Mouse (Mus musculus) retina, postnatal 7 days (tissue): ENCODE measurements around the gene Huwe1.

Source experiments
- DNase-seq: peaks from one replicate; pipeline ENCODE4 v3.0.0-alpha.2; 2012; ENCODE audit warnings: low read depth, low spot score

The Huwe1 gene

DNA sequence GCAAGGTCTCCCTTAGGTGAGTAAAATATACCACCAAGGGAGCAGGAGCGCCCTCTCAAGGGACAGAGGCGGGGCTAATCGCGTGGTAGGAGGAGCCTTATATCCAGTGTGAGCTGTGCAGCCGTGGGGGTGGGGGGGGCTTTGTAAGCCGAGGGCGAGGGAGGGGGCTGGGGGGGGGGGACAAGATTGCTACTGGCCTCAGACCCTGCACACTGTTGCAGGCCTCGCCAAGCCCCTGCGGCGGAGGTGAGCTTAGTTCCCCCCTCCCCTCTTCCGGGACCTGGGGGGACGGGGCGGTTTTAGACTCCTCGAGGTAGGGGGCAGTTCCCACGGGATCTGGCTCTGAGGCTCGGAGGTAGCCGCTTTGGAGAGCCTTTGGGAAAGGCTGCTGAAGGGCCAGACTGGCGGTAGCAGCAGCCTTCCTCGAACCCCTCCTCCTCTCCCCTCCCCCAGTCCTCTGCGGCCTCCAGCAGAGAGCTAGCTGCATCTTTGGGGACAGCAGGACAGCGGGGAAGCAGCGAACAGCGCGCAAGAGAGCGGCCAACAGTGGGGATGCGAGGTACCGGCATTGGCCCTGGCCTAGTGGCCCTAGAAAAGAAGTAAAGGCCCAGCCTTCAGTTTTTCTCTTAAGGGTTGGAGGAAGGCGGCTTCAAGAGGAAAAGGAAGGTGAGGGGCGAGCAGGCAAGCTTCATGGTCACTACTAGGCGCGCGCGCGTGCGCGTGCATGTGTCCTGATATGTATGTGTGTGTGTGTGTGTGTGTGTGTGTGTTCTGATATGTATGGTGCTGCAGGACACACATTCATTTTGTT lies at the start of gene Huwe1:
Huwe1 (plus strand) TSS at position 107 of the 811 bp plus-strand sequence.
- DNase-seq, result peak; percentile 50

- DNase-seq, result no peak
These were observed 20.3 kb upstream of the Huwe1 start for GRCm38 (mm10) chrX:151780348-151780747.

DNA sequence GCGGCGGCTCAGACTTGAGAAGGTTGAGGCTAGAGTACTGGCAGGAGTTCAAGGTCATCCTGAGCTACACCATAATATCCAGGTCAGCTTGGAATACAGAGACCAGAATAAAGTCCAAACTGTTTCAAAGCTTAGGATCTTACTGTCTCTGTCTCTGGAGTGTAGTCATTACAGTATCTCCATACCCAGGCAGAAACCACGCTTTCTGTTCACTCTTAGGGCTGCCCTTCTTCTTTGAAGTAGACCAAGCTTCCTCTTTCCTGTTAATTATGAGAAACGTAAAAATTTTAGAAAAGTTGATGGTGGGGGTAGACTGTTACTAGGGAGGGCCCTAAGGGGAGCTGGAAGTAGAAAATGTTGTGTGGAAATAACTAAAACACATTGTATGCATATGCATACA lies 17.7 kb upstream of the Huwe1 start:
- DNase-seq, result no peak

DNA sequence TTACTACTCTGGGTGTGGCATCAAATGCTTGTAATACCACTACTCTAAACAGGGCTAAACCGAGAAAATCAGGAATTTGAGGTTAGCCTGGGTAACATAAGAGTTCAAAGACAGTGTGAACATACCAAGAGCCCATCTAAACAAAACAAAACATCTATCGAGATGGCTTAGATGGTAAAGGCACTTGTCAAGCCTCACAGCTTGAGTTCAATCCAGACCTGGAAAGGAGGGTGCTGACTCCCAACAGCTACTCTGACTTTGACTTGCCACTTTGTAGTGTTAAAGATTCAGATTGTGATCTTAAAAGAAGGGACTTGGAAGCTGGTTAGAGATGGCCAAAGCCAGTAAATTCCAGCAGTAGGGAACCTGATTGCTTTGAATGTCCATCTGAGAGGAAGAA lies 7.8 kb upstream of the Huwe1 start:
- DNase-seq, result no peak

GRCm38 (mm10) chrX:151797970-151798369 lies 2.6 kb upstream of the Huwe1 start:
- no peak for DNase-seq

GRCm38 (mm10) chrX:151802328-151802955 lies 1.8 kb downstream of the Huwe1 start:
- DNase-seq, result no peak

DNA sequence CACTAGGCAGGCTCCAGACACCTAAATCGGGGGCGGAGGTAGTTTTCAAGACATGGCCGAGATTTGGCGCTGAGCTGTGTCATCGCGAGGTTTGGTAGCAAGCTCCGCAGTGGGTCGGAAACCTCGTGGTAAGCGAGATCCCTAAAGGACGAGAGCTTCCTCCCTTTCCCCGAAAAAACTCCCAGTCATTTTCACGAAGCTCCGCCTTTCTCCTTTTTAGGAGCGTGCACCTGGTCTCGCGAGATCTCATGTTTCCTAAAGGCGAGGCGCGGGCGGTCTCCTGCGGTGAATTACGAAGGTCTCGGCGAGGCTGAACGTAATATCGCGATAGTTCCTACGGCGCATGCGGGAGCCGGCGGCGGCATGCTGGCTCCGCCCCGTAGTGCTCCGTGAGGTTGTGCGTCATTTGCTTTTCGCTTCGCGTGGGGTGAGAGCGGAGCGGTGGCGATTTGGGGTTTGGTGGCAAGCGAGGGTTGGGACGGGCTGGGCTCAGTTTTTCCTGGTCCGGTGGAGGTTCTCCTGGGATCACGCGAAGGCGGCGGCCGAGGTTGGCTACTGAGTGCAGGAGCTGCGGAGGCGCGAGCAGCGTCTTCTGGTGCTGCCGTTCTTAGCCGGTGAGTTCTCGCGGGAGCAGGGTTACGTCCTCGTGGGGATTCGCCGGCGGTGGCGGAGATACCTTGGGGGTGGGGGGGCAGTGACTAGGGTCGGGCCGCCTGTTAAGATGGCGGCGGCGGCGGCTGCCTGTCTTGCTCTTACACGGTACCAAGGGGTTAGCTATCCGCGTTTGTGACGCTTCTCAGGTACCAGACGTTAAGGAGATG lies 2.6 kb downstream of the Huwe1 start:
- DNase-seq, result peak; percentile 94

GRCm38 (mm10) chrX:151803777-151804101 lies 3.1 kb downstream of the Huwe1 start:
- peak; percentile 14 for DNase-seq

- no peak for DNase-seq
These were observed 3.8 kb downstream of the Huwe1 start for GRCm38 (mm10) chrX:151804388-151804787.

DNA sequence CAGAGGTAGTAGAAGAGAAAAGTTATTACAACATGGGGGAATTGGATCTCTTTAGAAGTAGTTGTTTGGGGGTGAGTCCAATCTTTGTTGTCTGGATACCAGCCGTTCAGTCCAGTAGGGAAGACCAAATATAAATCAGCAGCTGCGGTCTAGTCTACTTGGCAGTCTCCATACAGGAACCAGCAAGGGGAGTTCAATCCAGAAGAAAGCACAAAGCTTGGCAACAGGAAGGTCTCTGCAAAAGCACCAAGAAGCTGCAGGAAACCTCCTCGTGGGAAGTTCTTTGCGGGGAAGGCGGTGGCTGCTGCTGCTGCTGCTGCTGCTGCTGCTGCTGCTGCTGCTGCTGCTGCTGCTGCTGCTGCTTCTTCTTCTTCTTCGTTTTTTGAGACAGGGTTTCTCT lies 10.9 kb downstream of the Huwe1 start:
- no peak for DNase-seq

- DNase-seq, result no peak
These were observed 13.0 kb downstream of the Huwe1 start for GRCm38 (mm10) chrX:151813656-151814055.

DNA sequence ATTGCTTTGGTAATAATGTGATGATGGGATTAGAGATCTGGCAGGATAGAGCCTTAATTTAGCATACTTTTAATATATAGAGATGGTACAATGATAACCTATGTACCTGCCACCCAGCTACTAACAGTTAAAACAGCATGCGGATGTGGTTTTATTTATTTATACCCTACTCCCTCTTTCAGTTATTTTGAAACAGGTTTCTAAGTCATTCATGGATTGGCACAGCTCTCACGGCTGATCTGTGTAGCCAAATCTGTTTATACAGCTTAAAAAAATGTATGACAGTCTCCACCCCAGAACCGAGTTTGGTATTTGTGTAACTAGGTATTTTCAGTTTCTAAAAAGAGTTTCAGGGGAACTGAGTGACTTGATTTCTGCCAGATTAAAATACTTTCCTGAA lies 17.1 kb downstream of the Huwe1 start:
- DNase-seq, result no peak

GRCm38 (mm10) chrX:151828971-151829370 lies 28.4 kb downstream of the Huwe1 start:
- DNase-seq, result no peak

GRCm38 (mm10) chrX:151831260-151831659 lies 30.7 kb downstream of the Huwe1 start:
- DNase-seq, result no peak

DNA sequence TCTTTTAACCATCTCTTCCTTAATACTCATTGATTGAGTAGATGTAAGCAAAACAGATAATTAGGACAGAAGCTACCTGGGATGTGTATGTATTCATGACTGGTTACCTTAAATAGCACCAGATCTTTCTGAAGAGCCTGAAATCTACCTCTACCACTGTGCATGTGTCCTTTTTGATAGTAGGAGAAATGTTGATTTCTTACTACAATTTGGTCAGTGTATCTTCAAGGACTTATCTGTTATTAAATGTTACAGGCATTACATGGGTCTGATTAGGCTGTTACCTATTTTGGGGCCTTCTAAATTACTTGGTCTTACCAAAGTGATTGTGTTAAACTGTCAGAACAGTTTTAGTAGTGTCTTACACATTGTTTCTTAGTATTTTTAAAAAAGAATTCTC lies 32.4 kb downstream of the Huwe1 start:
- no peak for DNase-seq

- DNase-seq, result no peak
These were observed 58.8 kb downstream of the Huwe1 start for GRCm38 (mm10) chrX:151859436-151859835.

DNA sequence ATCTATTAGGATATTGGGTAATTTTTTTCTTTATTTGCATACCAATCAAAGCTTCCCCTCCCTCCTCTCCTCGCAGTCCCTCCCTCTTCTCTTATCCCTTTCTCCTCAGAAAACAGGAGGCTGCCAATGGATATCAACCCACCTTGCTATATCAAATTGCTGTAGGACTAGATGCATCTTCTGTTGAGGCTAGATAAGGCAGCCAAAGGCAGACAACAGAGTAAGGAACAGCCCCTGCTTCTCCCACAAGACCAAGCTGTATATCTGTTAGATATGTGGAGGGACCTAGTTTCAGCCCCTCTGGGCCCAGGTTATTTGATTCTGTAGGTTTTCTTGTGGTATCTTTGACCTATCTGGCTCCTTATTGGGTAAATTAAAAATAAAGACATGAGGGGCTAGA lies 110.1 kb downstream of the Huwe1 start:
- no peak for DNase-seq

GRCm38 (mm10) chrX:151912267-151912666 lies 111.7 kb downstream of the Huwe1 start:
- no peak for DNase-seq

DNA sequence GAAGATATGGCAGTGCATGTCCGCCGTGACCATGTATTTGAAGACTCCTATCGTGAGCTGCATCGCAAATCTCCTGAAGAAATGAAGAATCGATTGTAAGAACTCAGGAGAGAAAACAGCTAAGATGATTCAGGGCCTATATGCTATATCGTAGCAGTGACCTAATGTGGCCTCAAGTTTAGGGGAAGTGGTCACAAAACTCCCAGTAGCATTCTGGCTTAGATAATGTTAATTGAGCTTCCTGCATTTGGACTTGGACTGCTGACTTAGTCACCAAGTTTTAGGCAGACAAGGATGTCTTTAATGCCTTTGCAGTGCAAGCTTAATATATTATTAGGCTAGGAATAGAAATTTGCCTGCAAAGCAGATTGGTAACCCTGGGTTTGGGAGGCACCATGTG lies 128.8 kb downstream of the Huwe1 start:
- DNase-seq, result no peak

DNA sequence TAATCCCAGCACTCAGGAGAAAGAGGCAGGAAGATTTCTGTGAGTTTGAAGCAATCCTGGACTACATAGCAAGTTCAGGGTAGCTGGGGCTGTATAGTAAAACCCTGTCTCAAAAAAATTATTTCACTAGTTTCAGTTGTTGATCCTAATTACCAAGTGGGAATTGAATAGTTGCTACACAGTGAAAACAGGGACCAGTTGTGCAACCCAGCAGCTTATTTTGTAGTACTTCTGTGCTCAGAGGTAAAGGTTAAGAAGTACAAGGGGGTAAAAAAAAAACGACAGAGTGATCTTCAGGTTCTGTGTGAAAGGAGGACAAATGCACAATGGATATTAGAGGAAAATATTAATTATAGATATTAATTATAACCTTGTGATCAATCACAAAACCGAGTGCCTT lies 138.2 kb downstream of the Huwe1 start:
- DNase-seq, result no peak

DNA sequence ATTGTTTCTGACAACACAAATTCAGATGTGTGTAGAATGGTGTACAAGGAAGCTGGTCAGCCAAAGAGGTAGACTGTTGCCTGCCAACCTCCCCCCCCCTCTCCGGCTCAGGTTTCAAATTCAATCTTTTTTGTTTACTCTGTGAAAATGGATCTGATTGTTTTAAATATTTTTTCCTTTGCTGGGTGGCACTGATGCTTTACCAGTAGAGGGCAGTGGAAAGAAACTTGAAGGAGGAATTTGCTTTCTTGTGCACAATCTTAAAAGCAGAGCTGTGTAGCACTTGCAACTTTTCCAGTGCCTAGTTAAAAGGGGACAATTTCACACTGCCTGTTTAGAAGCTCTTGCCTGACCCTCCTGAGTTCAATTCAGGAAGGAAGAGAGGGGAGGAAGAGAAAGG lies 146.4 kb downstream of the Huwe1 start:
- DNase-seq, result no peak

GRCm38 (mm10) chrX:151947781-151948180 lies 147.2 kb downstream of the Huwe1 start:
- DNase-seq, result no peak

GRCm38 (mm10) chrX:151950231-151950630 lies 149.6 kb downstream of the Huwe1 start:
- no peak for DNase-seq
